Mouse (Mus musculus) adrenal gland, postnatal 0 days (tissue): ENCODE results near the gene Gm4744. TPM values are rescaled to one million over a fixed set of nuclear protein-coding genes. Genes with fewer than 3 reads are reported as not detected.

ENCODE experiments used
- polyA plus RNA-seq: library from polyadenylated mRNA; unstranded; fragments of >200 nt; fragmentation: Nextera tagmentation; extraction: Ambion mirVana; gene quantifications from 2 replicates; pipeline ENCODE4 v1.2.1, GENCODE M21; 2015

Gene Gm4744
- not detected in 2 replicates for polyA plus RNA-seq

DNA sequence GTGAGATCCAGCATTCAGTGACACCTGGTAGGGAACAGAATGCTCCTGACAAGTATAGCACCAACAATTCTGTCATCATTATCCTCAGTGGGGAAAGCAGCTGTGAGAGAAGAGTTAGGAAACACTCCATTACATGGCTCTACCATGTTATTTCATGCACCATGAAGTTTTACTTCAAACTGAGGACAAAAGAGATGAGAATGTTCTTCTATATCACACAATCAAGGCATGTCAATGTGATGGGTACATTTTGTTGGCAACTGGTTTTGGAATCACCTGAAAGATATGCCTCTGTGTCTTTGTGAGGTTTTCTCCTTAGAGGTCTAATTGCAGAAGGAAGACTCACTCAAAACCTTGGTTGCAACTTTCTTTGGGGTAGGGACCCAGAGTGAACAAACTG lies at the start of gene Gm4744:
TSS of gene Gm4744 (minus strand) at position 101 of the 400 bp plus-strand sequence.

DNA sequence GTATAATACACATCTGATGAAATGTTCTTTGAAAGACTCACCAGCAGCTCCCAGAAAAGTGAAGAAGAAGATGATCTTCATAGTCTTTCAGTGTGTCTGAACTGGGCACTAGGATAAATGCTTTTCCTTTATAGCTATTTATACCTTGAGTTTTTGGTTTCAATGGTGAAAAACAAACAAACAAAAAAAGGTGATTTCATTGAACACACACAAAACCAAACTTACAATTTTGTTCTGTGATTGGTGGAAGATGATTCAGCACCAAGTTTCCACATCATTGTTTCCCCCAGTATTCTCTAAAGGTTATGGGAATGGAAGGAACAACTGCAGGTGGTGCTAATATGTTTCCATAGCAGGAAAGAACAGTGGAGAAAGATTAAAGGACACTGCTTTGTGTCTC lies 47.7 kb upstream of the Gm4744 start, which contains the start of gene Gm2663:
TSS of gene Gm2663 (minus strand) at position 101 of the 400 bp plus-strand sequence.

DNA sequence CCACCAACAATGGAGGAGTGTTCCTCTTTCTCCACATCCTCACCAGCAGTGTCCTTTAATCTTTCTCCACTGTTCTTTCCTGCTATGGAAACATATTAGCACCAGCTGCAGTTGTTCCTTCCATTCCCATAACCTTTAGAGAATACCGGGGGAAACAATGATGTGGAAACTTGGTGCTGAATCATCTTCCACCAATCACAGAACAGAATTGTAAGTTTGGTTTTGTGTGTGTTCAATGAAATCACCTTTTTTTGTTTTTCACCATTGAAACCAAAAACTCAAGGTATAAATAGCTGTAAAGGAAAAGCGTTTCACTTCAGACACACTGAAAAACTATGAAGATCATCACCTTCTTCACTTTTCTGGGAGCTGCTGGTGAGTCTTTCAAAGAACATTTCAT lies 12.8 kb upstream of the Gm4744 start, which contains the start of gene 1810009J06Rik:
TSS of gene 1810009J06Rik (plus strand) at position 301 of the 400 bp plus-strand sequence.

DNA sequence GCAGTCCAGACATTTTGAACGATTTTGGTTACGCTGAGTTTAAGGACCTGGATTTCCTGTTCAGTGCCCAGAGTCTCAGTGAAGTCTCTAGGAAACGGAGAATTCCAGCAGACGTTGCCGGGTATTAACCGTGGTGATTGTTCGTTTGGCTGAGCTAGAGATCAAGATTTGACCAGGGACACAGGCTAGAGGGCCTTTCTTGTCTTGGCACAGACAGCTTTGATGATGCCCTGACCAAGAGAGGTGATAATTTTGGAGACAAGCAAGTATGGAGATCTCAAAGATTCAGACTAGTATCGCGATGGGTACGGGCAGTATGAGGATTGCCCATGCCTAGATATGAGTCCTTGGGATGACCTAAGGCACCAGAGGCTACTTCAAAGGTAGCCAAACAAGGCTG lies 11.2 kb downstream of the Gm4744 start, which contains the start of gene 1700074P13Rik:
TSS of gene 1700074P13Rik (minus strand) at position 101 of the 400 bp plus-strand sequence.

DNA sequence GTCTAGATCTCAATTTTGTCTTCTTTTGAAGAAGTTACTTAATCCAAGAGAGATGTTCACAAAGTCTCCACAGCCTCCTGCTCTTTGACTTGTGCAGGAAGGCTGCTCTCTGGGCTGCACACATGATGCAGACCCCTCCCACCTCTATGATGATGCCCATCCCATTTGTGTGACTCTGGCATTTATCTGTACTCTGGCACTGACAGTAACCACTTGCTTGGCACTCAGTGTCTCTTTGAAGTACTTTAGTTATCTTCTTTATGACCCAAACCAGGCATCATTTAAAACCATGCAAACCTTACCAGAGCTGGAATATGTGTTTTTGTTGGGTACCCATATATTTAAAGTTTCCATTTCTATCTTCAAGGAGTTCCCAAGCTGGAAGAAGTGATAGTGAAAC lies 51.4 kb downstream of the Gm4744 start, which contains the start of gene Prss58:
TSS of gene Prss58 (minus strand) at position 101 of the 400 bp plus-strand sequence.

Other genes with a start within 250 kb of the Gm4744 start
- not detected in 2 replicates for gene Moxd2, start 64.4 kb downstream of the Gm4744 start, polyA plus RNA-seq
- not detected in 2 replicates for gene Prss58, start 51.5 kb downstream of the Gm4744 start, polyA plus RNA-seq
- gene 1700074P13Rik, start 11.3 kb downstream of the Gm4744 start, polyA plus RNA-seq = not detected in 2 replicates
- gene 1810009J06Rik, start 12.9 kb upstream of the Gm4744 start, polyA plus RNA-seq = not detected in 2 replicates
- not detected in 2 replicates for gene Gm2663, start 47.6 kb upstream of the Gm4744 start, polyA plus RNA-seq
- not detected in 2 replicates for gene 2210010C04Rik, start 83.6 kb upstream of the Gm4744 start, polyA plus RNA-seq